Mouse (Mus musculus) embryo, embryonic 11.5 days (tissue): ENCODE data around the gene Panx2.

Source experiments
- DNase-seq: peaks from one replicate; pipeline ENCODE4 v3.0.0-alpha.2; 2012; ENCODE audit warnings: low read depth, low spot score

Gene Panx2

DNA sequence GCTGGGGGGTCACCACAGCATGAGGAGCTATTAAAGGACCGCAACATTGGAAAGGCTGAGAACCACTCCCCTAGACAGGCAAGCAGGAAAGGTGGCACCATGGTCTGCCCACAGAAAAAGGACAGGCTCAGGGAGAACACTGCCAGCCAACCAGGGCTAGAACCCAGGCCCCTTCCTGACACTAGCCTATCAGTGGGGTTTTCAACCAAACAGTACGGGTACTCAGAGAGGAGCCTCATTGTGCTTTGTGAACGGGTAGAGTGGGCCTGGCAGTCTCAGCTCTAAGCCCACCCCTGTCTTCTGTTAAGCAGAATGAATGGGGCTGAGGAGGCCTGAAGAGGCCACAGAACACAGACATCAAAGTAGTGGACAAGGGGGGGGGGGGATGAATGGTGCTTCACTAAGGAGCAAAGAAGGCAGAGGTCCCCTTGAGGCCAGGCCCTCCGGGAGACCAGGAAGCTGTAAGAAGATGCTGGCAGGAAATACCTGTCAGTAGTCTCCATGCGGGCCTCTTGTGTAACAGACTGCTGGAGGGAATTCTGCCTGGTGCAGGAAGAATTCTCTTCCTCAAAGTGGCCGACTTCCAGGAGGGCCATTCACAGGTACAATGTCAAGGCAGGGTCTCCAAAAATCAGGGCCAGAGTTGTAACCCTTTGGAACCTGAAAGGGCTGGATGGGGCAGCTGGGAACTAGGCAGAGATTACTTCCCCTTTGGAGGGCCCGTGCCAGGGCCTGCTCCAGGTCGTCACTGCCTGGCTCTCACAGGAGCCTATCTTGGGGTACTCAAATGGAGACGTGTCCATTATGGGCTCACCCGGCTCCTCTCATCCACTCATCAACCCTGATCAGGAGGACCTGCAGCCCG, 15.3 kb downstream of the Panx2 start, which contains the start of gene Trabd:
TSS of gene Trabd (plus strand) at position 512 of the 865 bp plus-strand sequence.
- no peak for DNase-seq

DNA sequence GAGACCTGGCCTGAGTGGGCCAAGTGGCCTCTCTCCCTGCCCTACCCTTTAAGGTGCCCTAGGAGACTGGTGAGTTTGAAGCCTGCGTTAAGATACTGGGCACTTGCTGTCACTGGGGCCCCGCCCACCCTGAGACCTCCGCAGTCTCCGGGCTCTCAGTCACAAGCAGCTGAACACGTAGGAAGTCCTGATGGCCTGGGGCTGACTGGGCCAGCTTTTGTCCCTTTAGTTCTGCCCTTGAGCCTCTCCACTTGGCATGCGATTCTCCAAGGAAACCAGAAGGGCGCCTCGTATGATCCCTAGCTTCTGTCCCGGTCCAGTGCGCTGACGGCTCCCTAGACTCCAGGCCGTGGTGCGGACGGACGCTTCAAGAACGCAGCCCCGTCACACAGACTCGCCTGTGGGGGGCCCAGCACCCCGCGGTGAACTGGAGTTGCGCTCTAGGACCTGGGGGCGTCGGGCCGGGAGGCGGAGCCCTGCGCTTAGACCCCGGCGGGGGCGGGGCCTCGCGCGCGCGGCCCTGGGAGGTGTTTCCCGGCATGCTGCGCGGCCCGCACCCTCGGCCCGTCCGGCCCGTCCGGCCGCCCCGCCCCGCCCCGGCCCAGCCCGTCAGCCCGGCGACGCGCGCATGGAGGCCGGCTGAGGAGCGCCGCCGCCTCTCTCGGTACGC, 16.1 kb downstream of the Panx2 start:
- peak; percentile 81 for DNase-seq

DNA sequence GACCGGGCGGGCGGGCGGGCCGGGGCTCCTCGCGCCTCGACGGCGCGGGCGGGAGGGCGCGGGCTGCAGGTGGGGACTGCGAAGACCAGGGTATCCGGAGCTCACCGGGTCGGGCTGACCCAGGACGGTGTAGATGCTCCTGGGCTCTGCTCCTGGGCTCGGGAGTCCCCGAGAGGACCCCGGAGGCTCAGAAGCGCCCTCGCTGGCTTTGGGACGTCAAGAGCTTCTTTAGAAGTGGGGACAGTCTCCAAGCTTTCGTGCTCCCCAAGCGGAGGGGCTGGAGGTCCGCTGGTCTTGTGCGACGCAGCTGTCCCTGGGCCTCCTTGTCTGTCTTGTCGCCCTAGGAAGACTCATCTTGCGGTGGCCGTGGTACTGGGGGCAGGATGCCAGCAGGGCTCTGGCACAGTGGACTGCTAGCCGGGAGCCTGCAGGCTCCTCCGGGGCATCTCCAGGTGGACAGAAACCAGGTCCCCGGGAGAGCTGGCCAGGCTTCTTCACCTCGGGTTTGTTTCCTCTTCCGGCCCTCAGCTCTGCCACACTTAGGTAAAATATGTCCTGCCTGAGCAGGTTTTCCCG, 16.7 kb downstream of the Panx2 start:
- DNase-seq = no peak

DNA sequence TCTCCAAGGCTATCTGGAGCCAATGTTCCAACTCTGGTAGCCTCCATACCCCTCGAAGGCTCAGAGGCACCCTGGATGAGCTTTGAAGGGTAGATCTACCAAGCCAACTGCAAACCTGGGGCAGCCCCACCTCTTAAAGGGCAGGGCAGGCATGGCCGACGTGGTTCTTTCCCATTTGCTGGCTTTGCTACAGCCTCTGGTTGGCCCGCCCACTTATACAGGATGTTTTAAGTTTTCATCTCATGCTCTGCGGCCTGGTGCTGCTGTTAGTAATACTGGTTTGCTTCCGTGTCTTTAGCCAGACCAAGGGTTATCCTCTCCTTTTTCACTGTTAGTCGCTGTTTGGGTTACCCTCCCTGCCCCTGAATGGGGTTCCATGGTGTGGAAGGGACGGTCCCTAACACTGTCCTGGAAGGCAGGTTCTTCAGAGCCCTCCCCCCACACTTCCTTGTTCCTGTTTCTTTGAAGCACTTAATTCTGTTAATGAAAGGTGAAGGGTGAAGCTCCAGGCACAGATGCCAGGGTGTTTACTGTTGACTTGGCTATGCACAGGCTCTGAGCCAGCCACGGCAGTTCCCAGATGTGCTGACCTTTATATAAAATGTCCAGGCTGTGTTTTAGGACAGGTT, 18.8 kb downstream of the Panx2 start:
- DNase-seq = no peak

DNA sequence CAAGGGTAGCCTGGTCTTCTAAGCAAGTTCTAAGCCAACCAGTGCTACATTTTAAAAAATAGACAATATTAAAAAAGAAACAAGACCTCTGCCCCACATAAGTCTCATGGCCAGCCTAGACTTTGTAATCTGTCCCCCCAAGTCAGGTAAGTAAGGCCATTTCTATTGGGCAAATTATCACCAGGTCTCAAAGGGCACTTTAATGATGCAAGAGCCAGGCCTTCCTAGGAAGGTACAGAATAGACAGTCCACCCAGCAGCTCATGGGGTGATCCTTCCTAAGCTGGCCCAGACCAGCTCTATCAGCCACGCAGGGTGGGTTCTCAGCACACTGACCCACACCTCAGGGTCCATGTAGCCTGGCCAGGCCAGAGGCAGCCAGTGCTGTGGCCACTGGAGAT, 24.4 kb downstream of the Panx2 start:
- DNase-seq = no peak

DNA sequence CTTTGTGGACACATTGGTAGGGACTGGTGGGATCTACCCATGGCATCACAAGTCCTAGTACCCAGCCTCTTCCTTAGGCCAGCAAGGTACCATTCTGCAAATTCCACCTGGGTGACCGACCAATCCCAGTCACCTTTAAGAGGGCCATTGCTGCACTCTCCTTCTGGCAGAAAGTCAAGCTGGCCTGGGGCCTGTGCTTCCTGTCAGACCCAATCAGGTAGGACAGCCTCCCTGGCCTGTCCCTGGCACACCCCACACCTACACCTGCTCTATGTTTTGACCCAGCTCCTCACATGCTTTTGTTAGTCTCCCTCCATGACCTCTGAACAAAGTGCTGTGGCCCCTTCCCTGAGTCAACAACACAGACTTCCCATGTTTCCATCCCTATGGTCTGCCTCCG, 25.3 kb downstream of the Panx2 start:
- DNase-seq = no peak

DNA sequence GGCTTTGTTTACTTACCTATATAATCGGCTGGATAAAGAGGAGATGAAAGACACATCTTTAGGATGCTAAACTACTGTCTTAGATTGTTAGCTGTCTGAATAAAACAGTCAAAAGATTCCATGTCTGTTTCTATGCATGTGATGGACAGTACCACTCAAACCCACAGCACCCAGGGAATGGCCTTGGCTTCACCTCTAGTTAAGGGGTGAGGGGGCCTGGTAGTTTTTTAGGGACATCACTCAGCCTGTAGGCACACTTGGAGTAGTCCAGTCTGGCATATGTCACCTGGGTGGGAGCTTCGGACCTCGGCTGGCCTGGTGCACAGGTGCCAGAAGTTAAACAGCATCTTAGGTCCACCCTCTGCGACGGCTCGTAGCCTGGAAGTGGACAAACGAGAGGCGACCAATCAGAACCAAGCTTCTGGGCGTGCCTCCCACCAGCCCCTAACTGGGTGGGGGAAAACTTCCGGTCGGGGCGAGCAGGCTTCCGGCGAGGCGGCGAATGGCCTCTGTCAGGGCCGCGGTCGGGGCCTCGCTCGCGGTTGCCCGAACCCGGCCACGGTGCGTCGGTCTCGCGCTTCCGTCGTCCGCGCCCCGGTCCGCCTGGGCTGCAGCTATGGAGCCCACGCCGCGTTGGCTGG, 29.2 kb downstream of the Panx2 start, which contains the start of gene Selenoo:
TSS of gene Selenoo (plus strand) at position 478 of the 641 bp plus-strand sequence.
- peak; percentile 84 for DNase-seq

DNA sequence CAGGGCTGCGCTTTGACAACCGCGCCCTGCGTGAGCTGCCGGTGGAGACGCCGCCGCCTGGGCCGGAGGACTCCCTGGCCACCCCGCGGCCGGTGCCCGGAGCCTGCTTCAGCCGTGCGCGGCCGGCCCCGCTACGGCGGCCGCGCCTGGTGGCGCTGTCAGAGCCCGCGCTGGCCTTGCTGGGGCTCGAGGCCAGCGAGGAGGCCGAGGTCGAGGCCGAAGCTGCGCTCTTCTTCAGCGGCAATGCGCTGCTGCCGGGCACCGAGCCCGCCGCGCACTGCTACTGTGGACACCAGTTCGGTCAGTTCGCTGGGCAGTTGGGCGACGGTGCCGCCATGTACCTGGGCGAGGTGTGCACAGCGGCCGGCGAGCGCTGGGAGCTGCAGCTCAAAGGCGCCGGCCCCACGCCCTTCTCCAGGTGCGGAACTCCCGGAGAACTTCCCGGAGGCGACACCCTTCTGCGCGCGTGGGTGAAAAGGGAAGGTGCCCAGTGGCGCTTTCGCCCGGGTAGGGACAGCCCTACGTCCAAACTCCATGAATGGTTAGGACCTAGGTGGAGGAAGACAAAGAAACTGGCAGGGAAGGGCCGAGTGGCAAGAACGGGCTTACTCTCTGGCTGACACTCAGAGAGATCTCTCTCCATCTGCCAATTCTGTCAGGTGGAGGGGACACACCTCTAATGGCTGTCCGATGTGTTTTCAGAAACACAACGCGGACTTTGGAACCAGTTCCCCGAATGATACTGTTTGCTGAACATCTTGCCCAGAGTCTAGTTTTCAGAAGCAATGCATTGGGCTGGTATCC, 29.9 kb downstream of the Panx2 start:
- no peak for DNase-seq

DNA sequence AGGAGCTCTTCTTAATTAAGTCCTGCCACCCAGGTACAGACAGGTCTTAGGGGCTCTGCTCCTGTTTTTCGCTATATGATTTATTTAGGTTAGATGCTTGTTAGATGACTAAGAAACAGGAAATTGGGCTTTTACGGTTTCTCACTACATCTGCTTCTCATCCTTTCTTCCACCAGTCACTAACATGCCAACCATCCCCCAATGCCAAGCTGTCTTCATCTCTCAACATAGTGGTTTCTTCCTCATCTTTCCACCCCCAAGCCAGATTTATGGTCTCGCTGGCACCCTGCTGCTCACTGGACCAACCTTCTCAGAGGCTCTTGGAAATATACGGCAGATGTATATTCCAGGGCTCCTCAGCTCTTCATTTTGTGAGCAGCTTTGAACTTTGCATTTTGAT, 31.1 kb downstream of the Panx2 start:
- DNase-seq = no peak

DNA sequence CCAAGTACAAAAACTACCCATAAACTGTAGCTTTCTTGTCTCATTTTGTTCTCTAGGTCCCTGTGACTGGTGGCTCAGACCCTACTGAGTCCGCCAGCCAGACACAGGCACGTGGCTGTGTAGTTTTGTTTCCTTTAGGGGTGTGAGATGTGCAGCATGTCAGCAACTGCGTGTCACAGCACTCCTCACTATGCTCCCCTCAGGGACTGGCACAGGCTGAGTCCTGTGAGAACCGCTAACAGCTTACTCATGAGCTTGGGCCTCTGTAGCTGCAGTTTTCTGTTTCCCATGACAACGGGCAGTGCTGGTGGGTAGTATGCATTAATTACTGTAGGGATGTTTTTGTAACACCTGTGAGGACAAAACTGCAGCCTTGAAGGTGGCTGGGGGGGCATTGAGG, 32.6 kb downstream of the Panx2 start:
- no peak for DNase-seq

DNA sequence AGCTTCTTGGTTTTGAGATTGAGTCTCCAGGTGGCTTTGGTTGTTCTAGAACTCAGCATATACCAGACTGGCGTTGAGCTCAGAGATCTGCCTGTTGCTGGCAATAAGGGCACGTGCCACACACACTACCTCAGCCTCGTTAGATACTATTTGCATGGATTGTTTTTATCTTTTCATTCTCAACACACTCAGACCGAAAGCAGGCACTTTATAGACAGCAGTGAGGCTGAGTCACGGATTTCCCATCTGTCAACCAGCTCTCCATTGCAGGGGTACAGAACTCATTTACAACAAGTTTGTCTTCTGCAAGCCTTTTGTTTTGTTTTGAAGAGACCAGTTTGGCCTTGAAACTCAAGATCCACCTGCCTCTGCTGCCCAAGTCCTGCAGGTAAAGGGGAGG, 37.9 kb downstream of the Panx2 start:
- DNase-seq = no peak

DNA sequence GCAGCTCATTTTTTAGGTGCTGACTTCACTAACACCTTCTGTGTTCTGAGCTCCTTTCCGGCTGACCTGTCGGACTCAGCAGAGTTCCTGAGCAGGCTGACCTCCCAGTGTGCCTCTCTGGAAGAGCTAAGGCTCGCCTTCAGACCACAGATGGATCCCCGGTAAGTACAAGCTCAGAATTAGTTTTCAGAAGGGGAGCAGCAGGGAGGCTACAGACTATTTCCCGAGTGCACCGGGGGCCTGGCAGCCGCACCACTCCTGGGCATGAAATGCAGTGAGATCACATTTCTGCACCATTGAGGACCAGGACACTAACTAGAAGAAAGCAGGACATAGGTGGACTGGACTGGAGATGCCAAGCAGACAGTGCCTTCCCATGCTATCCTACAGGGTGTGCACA, 39.1 kb downstream of the Panx2 start:
- no peak for DNase-seq

DNA sequence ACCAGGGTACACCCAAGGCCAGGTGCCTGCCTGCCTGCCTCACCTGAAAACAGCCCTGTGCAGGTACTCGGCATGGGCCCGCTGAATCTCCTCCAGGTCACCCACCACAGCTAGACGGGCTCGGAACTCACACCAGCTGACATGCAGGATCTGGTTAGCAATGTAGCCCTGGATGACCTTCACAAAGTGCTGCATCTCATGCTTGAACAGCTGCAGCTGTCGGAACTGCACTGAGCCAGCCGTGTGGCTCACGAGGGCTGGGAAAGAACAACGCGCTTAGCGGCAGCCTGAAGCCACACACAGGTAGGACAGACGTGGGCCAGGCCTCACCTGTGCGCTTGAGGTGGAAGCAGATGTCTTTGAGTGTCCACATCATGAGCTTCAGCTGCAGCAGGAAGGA, 41.3 kb downstream of the Panx2 start:
- DNase-seq = no peak

DNA sequence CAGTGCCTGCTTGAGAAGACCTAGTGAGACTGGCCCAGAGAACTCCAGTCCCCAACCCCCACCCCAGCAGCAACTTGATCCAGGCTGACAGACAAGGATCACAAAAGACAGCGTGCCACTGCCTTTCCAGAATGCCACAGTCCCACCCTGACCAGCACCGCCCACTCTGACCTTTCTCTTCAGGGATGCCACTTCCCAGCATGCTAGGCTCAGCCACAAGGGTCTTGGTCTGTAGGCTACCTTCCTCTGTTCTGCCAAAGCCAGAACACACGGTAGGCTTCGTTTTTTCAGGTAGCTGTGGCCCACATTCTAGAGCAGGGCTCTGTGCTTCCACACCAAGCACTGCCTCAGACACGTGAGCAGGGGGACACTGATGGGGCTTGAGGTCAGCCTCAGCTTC, 43.1 kb downstream of the Panx2 start:
- DNase-seq = no peak

DNA sequence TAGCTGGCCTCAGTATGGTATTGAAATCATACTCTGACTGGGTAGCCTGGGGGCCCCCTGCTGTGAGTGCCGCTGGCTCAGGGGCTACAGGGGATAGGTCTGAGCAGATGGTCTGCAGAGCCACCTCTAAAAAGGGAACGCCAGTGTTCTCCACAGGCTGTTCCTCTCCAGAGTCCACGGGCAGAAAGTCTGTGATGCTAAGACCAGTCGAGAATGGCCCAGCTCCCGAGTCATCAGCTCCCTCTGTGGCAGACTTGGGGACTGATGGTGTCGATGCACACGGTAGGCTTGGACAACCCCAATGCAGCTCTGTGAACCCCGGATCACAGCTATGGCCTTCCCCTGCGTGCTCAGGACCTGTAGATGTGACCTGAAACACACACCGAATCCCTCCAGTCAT, 44.4 kb downstream of the Panx2 start:
- DNase-seq = no peak

DNA sequence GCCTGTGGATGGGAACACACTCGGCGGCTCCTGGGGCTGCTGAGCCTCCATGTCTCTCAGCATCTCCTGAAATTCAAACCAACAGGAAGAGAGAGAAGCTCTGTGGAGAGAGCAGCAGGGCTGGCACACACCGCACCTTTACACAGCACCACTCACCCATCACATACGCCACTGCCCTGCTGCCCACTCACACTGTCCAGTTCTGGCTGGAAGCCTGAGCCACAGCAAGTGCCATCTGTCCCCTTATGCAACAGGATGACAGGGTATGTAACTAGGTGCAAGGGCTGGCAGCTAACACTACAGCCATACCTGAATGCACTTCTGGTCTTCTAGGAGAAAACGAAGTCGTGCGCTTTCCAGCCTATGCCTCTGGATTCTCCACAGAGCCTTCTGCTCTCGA, 44.9 kb downstream of the Panx2 start:
- DNase-seq = no peak

DNA sequence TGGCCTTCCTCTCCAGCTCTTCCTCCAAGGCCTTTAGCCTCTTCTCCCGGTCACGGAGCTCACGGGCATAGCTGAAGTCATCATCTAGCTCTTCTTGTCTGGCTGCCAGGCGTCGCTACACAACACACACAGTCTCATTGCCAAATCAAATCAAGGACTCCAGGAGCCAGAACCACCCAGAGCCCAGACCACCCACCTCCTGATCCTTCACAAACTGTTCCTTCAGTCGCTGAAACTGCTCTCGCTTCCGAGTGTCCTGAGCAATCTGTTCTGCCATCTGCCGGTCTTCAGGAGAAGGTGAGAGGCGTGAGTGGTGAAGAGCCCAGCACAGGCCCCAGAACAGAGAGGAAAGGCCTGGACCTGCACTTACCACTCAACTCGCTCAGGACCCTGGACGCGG, 46.5 kb downstream of the Panx2 start:
- no peak for DNase-seq

DNA sequence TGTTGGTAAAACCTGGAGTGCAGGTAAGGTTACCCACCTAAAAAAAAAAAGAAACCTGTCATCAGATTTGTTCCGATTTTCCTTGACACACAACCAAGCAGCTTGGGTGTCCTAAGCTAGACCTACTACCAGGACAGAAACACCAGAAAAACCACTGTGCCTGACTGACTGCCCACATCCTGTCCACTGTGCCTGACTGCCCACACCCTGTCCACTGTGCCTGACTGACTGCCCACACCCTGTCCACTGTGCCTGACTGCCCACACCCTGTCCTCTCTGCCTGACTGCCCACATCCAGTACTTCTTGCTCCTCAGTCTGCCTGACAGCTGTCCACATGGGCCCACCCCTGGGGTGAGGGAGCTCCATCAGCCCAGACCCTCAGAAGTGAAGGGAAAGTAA, 47.4 kb downstream of the Panx2 start:
- no peak for DNase-seq

DNA sequence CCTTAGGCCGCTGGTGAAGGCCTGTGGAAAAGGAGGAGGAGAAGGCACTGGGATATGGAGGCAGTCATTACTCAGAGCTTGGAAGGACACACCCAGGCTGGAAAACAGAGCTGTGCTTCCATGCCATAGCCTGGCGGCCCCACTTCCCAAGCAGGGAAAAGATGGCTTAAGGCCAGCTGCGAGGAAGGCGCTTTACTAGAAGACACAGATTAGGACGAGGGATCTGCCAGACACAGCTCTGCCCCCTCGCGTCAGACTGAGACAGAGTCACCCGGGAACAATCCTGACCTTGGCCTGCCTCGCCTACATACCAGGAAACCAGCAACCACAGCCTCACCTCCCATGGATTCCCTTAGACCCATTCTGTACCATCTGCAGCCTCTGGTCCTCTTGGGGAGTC, 50.6 kb downstream of the Panx2 start:
- DNase-seq = no peak

DNA sequence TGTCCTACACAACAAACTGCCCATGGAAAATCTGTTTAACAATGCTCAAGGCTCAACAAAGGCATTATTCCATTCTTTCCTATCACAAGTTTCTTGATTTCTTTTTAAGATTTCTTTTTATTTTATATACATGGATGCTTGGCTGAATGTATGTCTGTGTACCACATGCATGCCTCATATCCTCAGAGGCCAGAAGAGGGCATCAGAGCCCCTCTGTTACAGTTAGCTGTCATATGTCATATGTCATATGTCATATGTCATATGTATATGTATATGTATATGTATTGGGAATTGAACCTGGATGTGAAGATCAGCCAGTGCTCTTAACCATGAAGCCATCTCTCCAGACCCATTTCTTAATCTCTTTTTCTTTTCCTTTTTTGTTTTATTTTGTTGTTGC, 58.5 kb downstream of the Panx2 start:
- no peak for DNase-seq
